Mouse (Mus musculus) hindbrain, embryonic 16.5 days (tissue): ENCODE results near the gene Gm2244. TPM values are rescaled to one million over a fixed set of nuclear protein-coding genes. Genes with fewer than 3 reads are reported as not detected.
"Not testable (repeated sequence)": the region's sequence is repeated elsewhere in the genome, so short reads cannot be mapped to it uniquely, and the experiment has no call there.

Experiments
- ATAC-seq: fragments of 200-750 bp; cut with Nextera tagmentation; 2 replicates; pipeline ENCODE4 v1.8.0; 2017; ENCODE audit warnings: moderate TSS enrichment, moderate library complexity
- H3K27ac ChIP-seq: fragments of 300-500 bp; sonication (generic); 2 replicates; pipeline ENCODE4 v1.5.1; 2014; ENCODE audit warnings: low read depth, mild to moderate bottlenecking, control low read depth, low read length, moderate library complexity
- H3K27me3 ChIP-seq: fragments of 300-500 bp; sonication (generic); replicated peaks from 2 replicates; pipeline ENCODE4 v1.6.1; 2014; ENCODE audit warnings: low read length; ENCODE audit not compliant: control insufficient read depth, insufficient read depth
- H3K36me3 ChIP-seq: fragments of 300-500 bp; sonication (generic); 2 replicates; pipeline ENCODE4 v1.6.1; 2014; ENCODE audit warnings: mild to moderate bottlenecking, low read length, moderate library complexity, mixed read lengths; ENCODE audit not compliant: control insufficient read depth, insufficient read depth
- H3K4me1 ChIP-seq: fragments of 300-500 bp; sonication (generic); 2 replicates; pipeline ENCODE4 v1.6.1; 2014; ENCODE audit warnings: low read depth, low read length; ENCODE audit not compliant: control insufficient read depth, insufficient read depth
- H3K4me2 ChIP-seq: fragments of 300-500 bp; sonication (generic); 2 replicates; pipeline ENCODE4 v1.6.1; 2014; ENCODE audit warnings: mild to moderate bottlenecking, low read length, control low read depth, moderate library complexity
- H3K4me3 ChIP-seq: fragments of 300-500 bp; sonication (generic); 2 replicates; pipeline ENCODE4 v1.5.1; 2014; ENCODE audit warnings: mild to moderate bottlenecking, low read length, control low read depth, moderate library complexity
- H3K9ac ChIP-seq: fragments of 300-500 bp; sonication (generic); 2 replicates; pipeline ENCODE4 v1.6.1; 2014; ENCODE audit warnings: low read depth, mild to moderate bottlenecking, control low read depth, low read length, moderate library complexity
- H3K9me3 ChIP-seq: fragments of 300-500 bp; sonication (generic); 2 replicates; pipeline ENCODE4 v1.6.1; 2014; ENCODE audit warnings: mild to moderate bottlenecking, low read length, moderate library complexity; ENCODE audit not compliant: control insufficient read depth
- WGBS: fragments of 180-500 bp; shearing (Covaris S2); extraction: QIAGEN DNeasy Blood & Tissue Kit; methylation state at CpG from one replicate; pipeline ENCODE4 v1.1.7; 2014; 5-methylcytosine and 5-hydroxymethylcytosine counted together
- polyA plus RNA-seq: library from polyadenylated mRNA; unstranded; fragments of >200 nt; fragmentation: Nextera tagmentation; extraction: Ambion mirVana; gene quantifications from 2 replicates; pipeline ENCODE4 v1.2.1, GENCODE M21; 2015

The Gm2244 gene
- 0.39 and 0.44 TPM in 2 replicates for polyA plus RNA-seq

DNA sequence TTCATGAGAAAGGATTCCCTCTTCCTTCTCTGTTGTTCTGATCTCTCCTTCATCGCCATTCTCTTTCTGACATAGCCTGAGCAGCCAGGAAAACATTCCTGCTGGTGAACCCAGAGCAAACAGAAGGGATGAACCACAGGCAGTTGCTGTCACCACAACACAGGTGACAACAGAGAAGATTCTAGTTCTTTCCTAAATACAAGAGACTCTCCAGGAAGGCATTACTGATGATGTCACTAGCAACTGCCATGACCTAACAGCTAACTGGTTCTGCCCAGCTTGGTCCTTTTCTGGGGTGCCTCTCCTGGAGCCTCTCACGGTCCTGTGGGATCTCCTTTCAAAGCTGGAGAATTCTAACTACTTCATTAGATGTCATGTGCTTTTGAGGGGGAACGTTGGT, at the start of gene Gm2244:
Gene Gm2244 (minus strand): TSS at position 101 of the 400 bp plus-strand sequence.
- whole genome bisulfite sequencing: 75% methylated on average over 1 of the region's 3 CpGs
- not testable (repeated sequence) for H3K4me3 ChIP-seq, H3K4me1 ChIP-seq, H3K27ac ChIP-seq, H3K9ac ChIP-seq, ATAC-seq, H3K9me3 ChIP-seq, H3K4me2 ChIP-seq, H3K27me3 ChIP-seq, H3K36me3 ChIP-seq

GRCm38 (mm10) chr14:19584804-19585667, 35.3 kb upstream of the Gm2244 start, which contains the start of gene Gm2237:
Gene Gm2237 (minus strand): TSS chr14:19585135.
- H3K4me1 ChIP-seq, H3K27me3 ChIP-seq, H3K36me3 ChIP-seq, H3K9me3 ChIP-seq, ATAC-seq: not testable (repeated sequence)
- H3K9ac ChIP-seq: peak within 1 kb of the TSS; percentile 62
- peak within 1 kb of the TSS; percentile 45 for H3K4me3 ChIP-seq
- peak within 1 kb of the TSS; percentile 36 for H3K4me2 ChIP-seq
- 0% methylated on average over 6 of the region's 62 CpGs for WGBS
- peak within 1 kb of the TSS; percentile 66; the same call in 1 of the 2 replicates for H3K27ac ChIP-seq

Other genes starting within 250 kb of the Gm2244 start
- 0.50 TPM in 1 of 2 replicates, not detected in the other for gene Gm21738, start 131.0 kb downstream of the Gm2244 start, polyA plus RNA-seq
- 5.8 and 6.4 TPM in 2 replicates for gene Gm2237, start 35.2 kb upstream of the Gm2244 start, polyA plus RNA-seq
- not detected in 2 replicates for gene Gm5458, start 52.6 kb upstream of the Gm2244 start, polyA plus RNA-seq
- gene Nid2, start 201.3 kb upstream of the Gm2244 start, polyA plus RNA-seq: 33.7 and 58.6 TPM in 2 replicates